Mouse (Mus musculus) ES-E14 (cell line): Measurements from ENCODE around the gene Mob2. TPM values are rescaled to one million over a fixed set of nuclear protein-coding genes. Genes with fewer than 3 reads are reported as not detected.
A peak's percentile ranks its signal among the peaks of the same experiment; 100 is the strongest.

Source experiments
- DNase-seq: peaks from one replicate; pipeline ENCODE4 v3.0.0-alpha.2; 2013; ENCODE audit warnings: low read depth, low spot score
- H3K27ac ChIP-seq: 2 replicates; pipeline ENCODE4 v1.5.1; 2012; ENCODE audit warnings: low read depth, mild to moderate bottlenecking, low read length, moderate library complexity, mixed read lengths; ENCODE audit not compliant: poor library complexity, insufficient read depth, severe bottlenecking
- H3K36me3 ChIP-seq: 2 replicates; pipeline ENCODE4 v1.6.1; 2012; ENCODE audit warnings: mild to moderate bottlenecking, low read length, moderate library complexity, mixed read lengths; ENCODE audit not compliant: control insufficient read depth, poor library complexity, insufficient read depth, severe bottlenecking
- H3K4me1 ChIP-seq, 2 experiments: fragments of 150-350 bp in 1 of 2; sonication (generic) in 1 of 2; 2 replicates each; pipeline ENCODE4 v1.6.1; 2012; ENCODE audit warnings: low read length in 2 of 2, mild to moderate bottlenecking in 1 of 2, mixed read lengths in 1 of 2; ENCODE audit not compliant: control insufficient read depth in 2 of 2, insufficient read depth in 2 of 2, poor library complexity in 1 of 2
- H3K4me3 ChIP-seq, 2 experiments: fragments of 150-350 bp in 1 of 2; sonication (generic) in 1 of 2; 2 replicates each; pipeline ENCODE4 v1.5.1; 2012; ENCODE audit warnings: low read length in 2 of 2, low read depth in 1 of 2, mild to moderate bottlenecking in 1 of 2, mixed read lengths in 1 of 2; ENCODE audit not compliant: insufficient read depth in 1 of 2, poor library complexity in 1 of 2, severe bottlenecking in 1 of 2
- H3K9ac ChIP-seq: 2 replicates; pipeline ENCODE4 v1.6.1; 2012; ENCODE audit warnings: low read depth, mild to moderate bottlenecking, low read length, mixed read lengths; ENCODE audit not compliant: poor library complexity, insufficient read depth, severe bottlenecking
- H3K9me3 ChIP-seq: fragments of 150-350 bp; sonication (generic); 2 replicates; pipeline ENCODE4 v1.6.1; 2012; ENCODE audit warnings: low read depth, mild to moderate bottlenecking, low read length; ENCODE audit not compliant: control insufficient read depth, insufficient read depth
- CHD2 ChIP-seq: IDR thresholded peaks from 2 replicates; pipeline ENCODE4 v1.6.1; 2014; ENCODE audit warnings: mild to moderate bottlenecking, low read depth, low read length, inconsistent platforms
- HCFC1 ChIP-seq: IDR thresholded peaks from 2 replicates; pipeline ENCODE4 v1.6.1; 2012; ENCODE audit warnings: low read length, inconsistent platforms, borderline replicate concordance; ENCODE audit not compliant: insufficient read depth
- MAFK ChIP-seq: IDR thresholded peaks from 2 replicates; pipeline ENCODE4 v1.6.1; 2014; ENCODE audit warnings: mild to moderate bottlenecking, low read depth, low read length, inconsistent platforms; ENCODE audit not compliant: insufficient read depth
- ZC3H11A ChIP-seq: IDR thresholded peaks from 2 replicates; pipeline ENCODE4 v1.6.1; 2012; ENCODE audit warnings: low read depth, mild to moderate bottlenecking, inconsistent platforms, low read length, borderline replicate concordance
- ZNF384 ChIP-seq: IDR thresholded peaks from 2 replicates; pipeline ENCODE4 v1.6.1; 2012; ENCODE audit warnings: low read depth, low read length, inconsistent platforms
- in situ Hi-C, 2 experiments: fragments of 600-800 bp; cut with MboI; formaldehyde crosslinking; loops; one replicate each; pipeline ENCODE4 v1.15.1; 2025; ENCODE audit warnings: low sequenced_read_pairs in 2 of 2, inconsistent platforms in 1 of 2; ENCODE audit not compliant: unreplicated experiment in 2 of 2
- total RNA-seq: library from RNA; depleted of rRNA; stranded (reverse); fragments of 300-350 nt; gene quantifications from 2 replicates; pipeline ENCODE4 v1.2.3, GENCODE M21; 2012

Gene Mob2
- total RNA-seq, 1 experiment: 30.7 TPM

- in situ Hi-C loops: no loop called here
- Histone ChIP-seq H3K4me1 (peaks cover 0 to 3% of the 10 kb centered on the region in 2 experiments; a peak in 1 of 4 replicates), H3K4me3 (peak overlapping the region; percentile 45 to 54), H3K36me3 (no peaks in the 10 kb centered on the region), H3K9ac (peak overlapping the region; percentile 48; the same call in 1 of the 2 replicates), H3K9me3 (no peaks in the 10 kb centered on the region), H3K27ac (no peak overlapping the region)
- DNase-seq: no peak
- TF ChIP-seq ZC3H11A (no peak), CHD2 (no peak), MAFK (no peak), ZNF384 (no peak), HCFC1 (no peak)
Measured at GRCm38 (mm10) chr7:142001597-142002340, 59.1 kb downstream of the Mob2 start.

GRCm38 (mm10) chr7:142000661-142001060, 60.2 kb downstream of the Mob2 start:
- Histone ChIP-seq H3K9me3 (no peaks in the 10 kb centered on the region), H3K9ac (no peak overlapping the region), H3K36me3 (no peaks in the 10 kb centered on the region), H3K27ac (no peak overlapping the region), H3K4me1 (peaks cover 0 to 3% of the 10 kb centered on the region in 2 experiments; a peak in 1 of 4 replicates), H3K4me3 (no peak overlapping the region)
- no peak for DNase-seq
- in situ Hi-C loops: no loop called here
- TF ChIP-seq MAFK: no peak
- no peak for TF ChIP-seq ZC3H11A
- no peak for TF ChIP-seq ZNF384
- TF ChIP-seq HCFC1: no peak

DNA sequence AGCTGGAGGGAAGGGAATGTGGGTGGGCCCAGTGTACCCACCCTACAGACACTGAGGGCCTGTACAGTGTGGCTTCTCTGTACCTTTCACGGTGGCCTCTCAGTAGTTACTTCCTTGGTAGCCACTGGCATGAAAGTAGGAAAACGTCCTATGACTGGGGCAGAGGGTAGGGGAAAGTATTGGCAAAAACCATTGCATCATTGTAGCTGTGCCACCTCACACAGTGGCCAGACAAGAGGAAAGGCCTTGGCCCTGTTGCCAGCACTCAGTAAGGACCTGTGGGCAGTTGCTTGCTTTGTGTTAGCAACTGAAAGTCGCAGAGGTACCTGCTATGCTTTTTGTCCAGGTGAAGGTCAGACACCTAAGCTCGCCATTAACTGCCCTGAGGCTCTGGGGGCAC, 66.7 kb downstream of the Mob2 start:
- no peaks in the 10 kb centered on the region for H3K4me1 ChIP-seq
- in situ Hi-C loops: no loop called here
- no peak for DNase-seq
- TF ChIP-seq HCFC1: no peak
- no peak for TF ChIP-seq ZC3H11A
- TF ChIP-seq ZNF384: no peak
- TF ChIP-seq MAFK: no peak
- TF ChIP-seq CHD2: no peak
- H3K9ac ChIP-seq: no peak overlapping the region
- H3K27ac ChIP-seq: no peak overlapping the region
- no peak overlapping the region for H3K4me3 ChIP-seq
- H3K9me3 ChIP-seq: no peaks in the 10 kb centered on the region
- H3K36me3 ChIP-seq: no peaks in the 10 kb centered on the region

DNA sequence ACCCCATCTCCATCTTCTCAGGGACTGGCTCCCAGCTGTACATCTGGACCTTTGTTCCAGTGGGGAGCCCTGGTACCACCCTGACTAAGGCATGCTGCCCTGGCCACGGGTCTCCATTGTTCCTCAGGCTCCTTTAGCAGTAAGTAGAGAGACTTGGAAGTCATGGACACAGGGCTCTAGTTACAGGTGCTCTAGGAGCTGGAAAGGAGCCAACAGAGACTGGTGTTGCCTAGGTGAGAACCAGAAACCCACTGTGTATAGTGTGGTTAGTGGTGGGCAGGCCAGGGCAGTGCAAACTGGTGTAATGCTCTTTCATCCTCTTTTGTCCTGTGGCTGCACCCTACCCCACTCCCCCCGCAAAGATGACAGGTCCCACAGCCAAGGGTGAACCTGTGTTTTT, 69.7 kb downstream of the Mob2 start:
- no peaks in the 10 kb centered on the region for H3K36me3 ChIP-seq
- TF ChIP-seq MAFK (no peak), ZNF384 (no peak), ZC3H11A (no peak), HCFC1 (no peak), CHD2 (no peak)
- no peaks in the 10 kb centered on the region for H3K4me1 ChIP-seq
- no peak overlapping the region for H3K9ac ChIP-seq
- no peaks in the 10 kb centered on the region for H3K9me3 ChIP-seq
- no peak overlapping the region for H3K27ac ChIP-seq
- in situ Hi-C loops: no loop called here
- H3K4me3 ChIP-seq: no peak overlapping the region
- DNase-seq: no peak

DNA sequence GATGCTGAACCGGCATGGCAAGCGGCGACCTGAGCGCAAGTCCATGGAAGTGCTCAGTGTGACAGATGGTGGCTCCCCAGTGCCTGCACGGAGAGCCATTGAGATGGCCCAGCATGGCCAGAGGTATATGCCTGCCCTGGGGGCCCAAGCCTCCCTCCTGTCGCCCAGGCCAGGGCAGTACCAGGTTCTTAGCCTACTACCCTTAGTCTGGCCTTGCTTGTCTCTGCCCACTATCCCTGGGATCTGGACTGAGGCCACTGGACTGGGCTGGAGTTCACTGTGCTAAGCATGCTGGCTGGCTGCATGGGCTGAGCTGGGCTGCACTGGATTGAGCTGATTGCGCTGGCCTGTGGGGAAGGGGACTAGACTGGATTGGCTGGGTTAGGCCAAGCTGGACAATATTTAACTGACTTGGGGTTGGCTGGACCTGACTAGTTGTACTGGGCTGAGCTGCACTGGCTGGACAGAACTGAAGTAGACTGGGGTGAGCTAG, 72.5 kb downstream of the Mob2 start:
- in situ Hi-C loops: no loop called here

More for the DNA sequence above, 72.5 kb downstream of the Mob2 start:
- TF ChIP-seq MAFK (no peak), ZC3H11A (no peak), CHD2 (no peak), ZNF384 (no peak)
- Histone ChIP-seq H3K4me1 (no peaks in the 10 kb centered on the region), H3K9me3 (no peaks in the 10 kb centered on the region), H3K27ac (no peak overlapping the region), H3K4me3 (no peak overlapping the region), H3K9ac (no peak overlapping the region), H3K36me3 (no peaks in the 10 kb centered on the region)
- no peak for DNase-seq
